Mouse (Mus musculus): ENCODE data around the gene Gsap. TPM values are rescaled to one million over a fixed set of nuclear protein-coding genes. Genes with fewer than 3 reads are reported as not detected.

Gene Gsap
- total and polyA plus RNA-seq, 3 experiments, result 0.27 TPM; not detected in 2

- Histone ChIP-seq H3K27me3 (ENCODE audit: insufficient read depth, low read length) (peaks cover 23% of the 10 kb centered on the region), H3K36me3 (replicated peaks) (no peaks in the 10 kb centered on the region), H3K9me3 (replicated peaks) (no peaks in the 10 kb centered on the region), H3K4me1 (ENCODE audit: insufficient read depth, low read depth, low read length) (peaks cover 5% of the 10 kb centered on the region), H3K4me3 (ENCODE audit: low read depth, low read length) (no peak overlapping the region)
- DNase-seq (ENCODE audit: low spot score) (peak; percentile 7), ATAC-seq (ENCODE audit: extremely low read depth, insufficient number of reproducible peaks, low FRiP score, poor library complexity, severe bottlenecking) (no peak)
- TF ChIP-seq GATA1 (IDR thresholded peaks at IDR 0.05; ENCODE audit: borderline replicate concordance, low read length) (no peak), CTCF (IDR thresholded peaks at IDR 0.05; ENCODE audit: low read depth, low read length) (no peak)
Measured at GRCm38 (mm10) chr5:21257806-21258205, 71.8 kb downstream of the Gsap start.

- peaks cover 25% of the 10 kb centered on the region for H3K27me3 ChIP-seq (ENCODE audit: insufficient read depth, low read length)
- no peak overlapping the region for H3K4me3 ChIP-seq (ENCODE audit: low read depth, low read length)
- no peak for DNase-seq (ENCODE audit: low spot score)
- TF ChIP-seq GATA2 (IDR thresholded peaks at IDR 0.05; ENCODE audit: borderline replicate concordance, low read depth, low read length) (no peak), CTCF (IDR thresholded peaks at IDR 0.05; ENCODE audit: low read depth, low read length) (no peak), POLR2AphosphoS5 (IDR thresholded peaks at IDR 0.05; ENCODE audit: insufficient replicate concordance, low read depth, low read length) (no peak), GATA1 (IDR thresholded peaks at IDR 0.05; ENCODE audit: borderline replicate concordance, low read length) (no peak), TAL1 (conservative IDR thresholded peaks at IDR 0.05; ENCODE audit: low read depth, low read length) (no peak)
- ATAC-seq (ENCODE audit: extremely low read depth, insufficient number of reproducible peaks, low FRiP score, poor library complexity, severe bottlenecking), result no peak
- no peaks in the 10 kb centered on the region for H3K36me3 ChIP-seq (replicated peaks)
- H3K4me1 ChIP-seq (ENCODE audit: insufficient read depth, low read depth, low read length), result peaks cover 5% of the 10 kb centered on the region
- H3K9me3 ChIP-seq (replicated peaks), result no peaks in the 10 kb centered on the region
Measured at GRCm38 (mm10) chr5:21260746-21261145, 74.7 kb downstream of the Gsap start.

GRCm38 (mm10) chr5:21261202-21261844 is 75.3 kb downstream of the Gsap start:
- Histone ChIP-seq H3K4me3 (ENCODE audit: low read depth, low read length) (no peak overlapping the region), H3K36me3 (replicated peaks) (no peaks in the 10 kb centered on the region), H3K9me3 (replicated peaks) (no peaks in the 10 kb centered on the region), H3K4me1 (ENCODE audit: insufficient read depth, low read depth, low read length) (peaks cover 5% of the 10 kb centered on the region), H3K27me3 (ENCODE audit: insufficient read depth, low read length) (peaks cover 25% of the 10 kb centered on the region)
- ATAC-seq (ENCODE audit: extremely low read depth, insufficient number of reproducible peaks, low FRiP score, poor library complexity, severe bottlenecking) (no peak), DNase-seq (ENCODE audit: low spot score) (no peak)
- TF ChIP-seq GATA1 (IDR thresholded peaks at IDR 0.05; ENCODE audit: borderline replicate concordance, low read length) (no peak), CTCF (IDR thresholded peaks at IDR 0.05; ENCODE audit: low read depth, low read length) (no peak), TAL1 (conservative IDR thresholded peaks at IDR 0.05; ENCODE audit: low read depth, low read length) (no peak), POLR2AphosphoS5 (IDR thresholded peaks at IDR 0.05; ENCODE audit: insufficient replicate concordance, low read depth, low read length) (no peak), GATA2 (IDR thresholded peaks at IDR 0.05; ENCODE audit: borderline replicate concordance, low read depth, low read length) (no peak)

- Histone ChIP-seq H3K4me1 (ENCODE audit: insufficient read depth, low read depth, low read length) (peaks cover 5% of the 10 kb centered on the region), H3K9me3 (replicated peaks) (no peaks in the 10 kb centered on the region), H3K4me3 (ENCODE audit: low read depth, low read length) (no peak overlapping the region), H3K36me3 (replicated peaks) (no peaks in the 10 kb centered on the region), H3K27me3 (ENCODE audit: insufficient read depth, low read length) (peaks cover 19% of the 10 kb centered on the region)
- ATAC-seq (ENCODE audit: extremely low read depth, insufficient number of reproducible peaks, low FRiP score, poor library complexity, severe bottlenecking) (no peak), DNase-seq (ENCODE audit: low spot score) (no peak)
- TF ChIP-seq GATA2 (IDR thresholded peaks at IDR 0.05; ENCODE audit: borderline replicate concordance, low read depth, low read length) (no peak), TAL1 (conservative IDR thresholded peaks at IDR 0.05; ENCODE audit: low read depth, low read length) (no peak), CTCF (IDR thresholded peaks at IDR 0.05; ENCODE audit: low read depth, low read length) (no peak), POLR2AphosphoS5 (IDR thresholded peaks at IDR 0.05; ENCODE audit: insufficient replicate concordance, low read depth, low read length) (no peak), GATA1 (IDR thresholded peaks at IDR 0.05; ENCODE audit: borderline replicate concordance, low read length) (no peak)
Measured at GRCm38 (mm10) chr5:21263202-21264055, 77.4 kb downstream of the Gsap start.

GRCm38 (mm10) chr5:21264352-21265021 is 78.4 kb downstream of the Gsap start:
- no peak for ATAC-seq (ENCODE audit: extremely low read depth, insufficient number of reproducible peaks, low FRiP score, poor library complexity, severe bottlenecking)
- H3K4me1 ChIP-seq (ENCODE audit: insufficient read depth, low read depth, low read length), result peaks cover 5% of the 10 kb centered on the region

GRCm38 (mm10) chr5:21265049-21265448 is 79.0 kb downstream of the Gsap start:
- H3K27me3 ChIP-seq (ENCODE audit: insufficient read depth, low read length), result peaks cover 22% of the 10 kb centered on the region

More at GRCm38 (mm10) chr5:21264352-21265021, 78.4 kb downstream of the Gsap start:
- no peaks in the 10 kb centered on the region for H3K9me3 ChIP-seq (replicated peaks)
- H3K4me3 ChIP-seq (ENCODE audit: low read depth, low read length), result no peak overlapping the region
- H3K36me3 ChIP-seq (replicated peaks), result no peaks in the 10 kb centered on the region
- no peak for DNase-seq (ENCODE audit: low spot score)
- TF ChIP-seq GATA1 (IDR thresholded peaks at IDR 0.05; ENCODE audit: borderline replicate concordance, low read length) (no peak), CTCF (IDR thresholded peaks at IDR 0.05; ENCODE audit: low read depth, low read length) (no peak), POLR2AphosphoS5 (IDR thresholded peaks at IDR 0.05; ENCODE audit: insufficient replicate concordance, low read depth, low read length) (no peak), GATA2 (IDR thresholded peaks at IDR 0.05; ENCODE audit: borderline replicate concordance, low read depth, low read length) (no peak), TAL1 (conservative IDR thresholded peaks at IDR 0.05; ENCODE audit: low read depth, low read length) (no peak)
- H3K27me3 ChIP-seq (ENCODE audit: insufficient read depth, low read length), result peaks cover 19% of the 10 kb centered on the region

More at GRCm38 (mm10) chr5:21265049-21265448, 79.0 kb downstream of the Gsap start:
- no peaks in the 10 kb centered on the region for H3K36me3 ChIP-seq (replicated peaks)
- TF ChIP-seq CTCF (IDR thresholded peaks at IDR 0.05; ENCODE audit: low read depth, low read length), result peak; percentile 62
- TF ChIP-seq TAL1 (conservative IDR thresholded peaks at IDR 0.05; ENCODE audit: low read depth, low read length), result no peak
- H3K4me3 ChIP-seq (ENCODE audit: low read depth, low read length), result no peak overlapping the region
- peaks cover 5% of the 10 kb centered on the region for H3K4me1 ChIP-seq (ENCODE audit: insufficient read depth, low read depth, low read length)
- DNase-seq (ENCODE audit: low spot score) (peak; percentile 12), ATAC-seq (ENCODE audit: extremely low read depth, insufficient number of reproducible peaks, low FRiP score, poor library complexity, severe bottlenecking) (no peak)
- no peaks in the 10 kb centered on the region for H3K9me3 ChIP-seq (replicated peaks)
